In the genomic region with DNA sequence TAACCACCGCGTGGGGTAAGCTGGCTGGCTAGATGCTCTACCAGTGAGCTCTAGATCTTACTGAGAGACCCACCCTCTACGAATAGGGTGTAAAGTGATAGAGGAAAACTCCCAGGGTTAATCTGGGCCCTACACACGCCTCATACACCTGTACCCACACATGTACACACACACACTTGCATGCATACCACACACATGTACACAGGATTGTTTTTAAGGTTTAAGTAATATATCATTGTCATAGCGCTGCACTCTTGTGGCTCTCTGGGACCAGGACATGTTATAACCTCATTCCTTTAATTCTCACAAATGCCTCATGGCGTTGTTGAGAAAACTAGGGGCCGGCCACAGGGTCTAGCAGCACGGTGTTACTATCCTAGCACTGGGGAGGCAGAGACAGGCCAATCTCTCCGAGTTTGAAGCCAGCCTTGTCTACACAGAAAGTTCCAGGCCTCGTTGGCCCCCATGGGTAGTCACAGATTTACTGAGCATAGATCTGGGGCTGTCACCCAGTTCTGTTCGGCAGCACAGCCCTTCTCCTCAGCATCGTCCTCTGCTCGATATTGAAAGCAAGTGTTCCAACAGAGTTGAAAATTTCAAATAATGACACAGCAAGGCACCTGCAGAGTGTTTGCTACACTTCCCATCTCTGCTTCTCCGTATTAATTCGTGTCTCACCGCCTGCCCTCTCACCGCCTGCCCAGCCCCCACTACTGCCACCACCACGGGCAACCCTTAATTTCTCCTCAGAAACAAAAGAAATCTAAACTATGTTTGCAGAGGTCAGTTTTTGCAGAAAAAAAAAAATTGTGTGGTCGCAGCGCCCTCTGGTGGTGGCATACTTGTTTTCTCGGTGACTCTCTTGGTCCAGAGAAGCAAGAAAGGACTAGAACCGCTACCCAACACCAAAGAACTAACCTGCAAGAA, we compare ENCODE assay signal across 8 mouse cellular contexts. TPM values are rescaled to one million over a fixed set of nuclear protein-coding genes. Genes with fewer than 3 reads are reported as not detected.
A peak's percentile ranks its signal among the peaks of the same experiment; 100 is the strongest.
DNase-seq lines count a peak whose midpoint lies in the region; ATAC-seq and TF ChIP-seq lines count a peak whose summit lies in the region.

No protein-coding gene starts in this region.

- H3K4me1 ChIP-seq in CH12.LX (ENCODE audit: control insufficient read depth in 1 of 2, insufficient read depth in 2 of 2) = peaks cover 0 to 9% of the 10 kb centered on the region in 2 experiments; a peak in 2 of 4 replicates
- H3K4me1 ChIP-seq in embryonic facial prominence, embryonic 10.5 days = peaks cover 6% of the 10 kb centered on the region
- peaks cover 6% of the 10 kb centered on the region for H3K4me1 ChIP-seq in liver, embryonic 13.5 days (replicated peaks)
- H3K4me1 ChIP-seq in neural tube, embryonic 13.5 days (replicated peaks) = no peaks in the 10 kb centered on the region

- peak; percentile 80 to 98 for TF ChIP-seq CTCF in CH12.LX (conservative IDR thresholded peaks at IDR 0.05 in 1 of 2, IDR thresholded peaks at IDR 0.05 in 1 of 2; ENCODE audit: low read depth in 2 of 2, low read length in 2 of 2)

- H3K27ac ChIP-seq in CH12.LX (ENCODE audit: insufficient read depth, low read depth) = no peak overlapping the region
- H3K27ac ChIP-seq in embryonic facial prominence, embryonic 10.5 days (replicated peaks) = peak overlapping the region; percentile 70
- no peak overlapping the region for H3K27ac ChIP-seq in liver, embryonic 13.5 days
- no peak overlapping the region for H3K27ac ChIP-seq in neural tube, embryonic 13.5 days (replicated peaks)

- peak; percentile 77 for DNase-seq in CH12.LX (ENCODE audit: extremely low read depth)
- peak; percentile 58 to 65 for DNase-seq in adrenal gland, adult 18-20 months (ENCODE audit: low spot score in 2 of 2)
- DNase-seq in embryonic facial prominence, embryonic 10.5 days (ENCODE audit: low spot score) = peak; percentile 85
- DNase-seq in heart, adult 8-10 months (ENCODE audit: low spot score) = peak; percentile 68
- peak; percentile 70 for DNase-seq in kidney, adult 9 months
- DNase-seq in liver, embryonic 13.5 days = peak; percentile 29
- peak; percentile 29 to 37 for DNase-seq in thymus, postnatal 36 days

- WGBS in embryonic facial prominence, embryonic 10.5 days = 50% methylated on average over 22 of the region's 22 CpGs
- WGBS in liver, embryonic 13.5 days (ENCODE audit: insufficient replicate concordance) = 41% methylated on average over 22 of the region's 22 CpGs
- 53% methylated on average over 22 of the region's 22 CpGs for WGBS in neural tube, embryonic 13.5 days

- ATAC-seq in liver, embryonic 13.5 days (ENCODE audit: low read depth) = no peak
- peak; percentile 63 for ATAC-seq in neural tube, embryonic 13.5 days (ENCODE audit: low read depth)

- H3K9me3 ChIP-seq in CH12.LX (replicated peaks; ENCODE audit: low read length) = no peaks in the 10 kb centered on the region
- H3K9me3 ChIP-seq in embryonic facial prominence, embryonic 10.5 days = no peaks in the 10 kb centered on the region
- H3K9me3 ChIP-seq in liver, embryonic 13.5 days (replicated peaks) = no peaks in the 10 kb centered on the region
- H3K9me3 ChIP-seq in neural tube, embryonic 13.5 days = no peaks in the 10 kb centered on the region

- in situ Hi-C loops in CH12.LX (cut with MboI; ENCODE audit: low pct_ligation_motif_present, low pct_unique_long_range_greater_than_20kb, low sequenced_read_pairs) = loop anchor here (10.0 to 25.0 kb wide), 2 partner anchors 280 to 493 kb away; no protein-coding TSS in a partner anchor

- H3K4me3 ChIP-seq in CH12.LX (replicated peaks in 1 of 3; ENCODE audit: low read depth in 2 of 3, low read length in 2 of 3, poor library complexity in 1 of 3) = no peak overlapping the region
- H3K4me3 ChIP-seq in embryonic facial prominence, embryonic 10.5 days = peak overlapping the region; percentile 28; the same call in 1 of the 2 replicates
- H3K4me3 ChIP-seq in liver, embryonic 13.5 days (replicated peaks) = no peak overlapping the region
- no peak overlapping the region for H3K4me3 ChIP-seq in neural tube, embryonic 13.5 days

- H3K79me2 ChIP-seq in CH12.LX (replicated peaks; ENCODE audit: control insufficient read depth, extremely low read depth, insufficient read depth, poor library complexity, severe bottlenecking) = no peaks in the 10 kb centered on the region

- no peak overlapping the region for H3K9ac ChIP-seq in CH12.LX (ENCODE audit: insufficient read depth, low read depth)
- H3K9ac ChIP-seq in liver, embryonic 13.5 days = no peak overlapping the region
- H3K9ac ChIP-seq in neural tube, embryonic 13.5 days = 0 out of 2 replicates have a peak overlapping the region, but pooled peaks have one; percentile 22

- dilution Hi-C loops in CH12.LX (cut with MboI; ENCODE audit: extremely low pct_ligation_motif_present, extremely low pct_unique_long_range_greater_than_20kb, low sequenced_read_pairs) = no loop called here

- no peaks in the 10 kb centered on the region for H3K36me3 ChIP-seq in CH12.LX (replicated peaks in 1 of 2; ENCODE audit: control insufficient read depth in 1 of 2, insufficient read depth in 1 of 2, low read length in 1 of 2)
- no peaks in the 10 kb centered on the region for H3K36me3 ChIP-seq in embryonic facial prominence, embryonic 10.5 days (replicated peaks)
- no peaks in the 10 kb centered on the region for H3K36me3 ChIP-seq in liver, embryonic 13.5 days
- no peaks in the 10 kb centered on the region for H3K36me3 ChIP-seq in neural tube, embryonic 13.5 days

- TF ChIP-seq RAD21 in CH12.LX (IDR thresholded peaks at IDR 0.05; ENCODE audit: low read depth, low read length) = peak; percentile 100

- TF ChIP-seq EP300 in CH12.LX (IDR thresholded peaks at IDR 0.05; ENCODE audit: low read length) = no peak

- no peak for TF ChIP-seq POLR2A in CH12.LX (IDR thresholded peaks at IDR 0.05; ENCODE audit: low read depth, low read length)

- no peaks in the 10 kb centered on the region for H3K27me3 ChIP-seq in CH12.LX (replicated peaks)
- H3K27me3 ChIP-seq in embryonic facial prominence, embryonic 10.5 days (replicated peaks; ENCODE audit: low read depth, poor library complexity, severe bottlenecking) = no peaks in the 10 kb centered on the region
- H3K27me3 ChIP-seq in liver, embryonic 13.5 days = no peaks in the 10 kb centered on the region
- H3K27me3 ChIP-seq in neural tube, embryonic 13.5 days = no peaks in the 10 kb centered on the region

- peak overlapping the region; percentile 58; the same call in 1 of the 2 replicates for H3K4me2 ChIP-seq in CH12.LX (ENCODE audit: insufficient read depth, low read depth, poor library complexity, severe bottlenecking)
- H3K4me2 ChIP-seq in liver, embryonic 13.5 days = no peak overlapping the region
- peak overlapping the region; percentile 39 for H3K4me2 ChIP-seq in neural tube, embryonic 13.5 days

TF ChIP-seq in CH12.LX, 34 proteins besides CTCF, POLR2A, EP300 and RAD21:
- TF ChIP-seq TCF12 (IDR thresholded peaks at IDR 0.05; ENCODE audit: low read depth, low read length) (0 out of 2 replicates have a peak, but pooled peaks have one; percentile 38), ELF1 (IDR thresholded peaks at IDR 0.05; ENCODE audit: low read depth, low read length) (no peak), NRF1 (IDR thresholded peaks at IDR 0.05; ENCODE audit: low read depth, low read length) (no peak), ZC3H11A (IDR thresholded peaks at IDR 0.05; ENCODE audit: low read depth, low read length) (peak; percentile 83), MXI1 (IDR thresholded peaks at IDR 0.05; ENCODE audit: low read depth, low read length) (no peak), ZNF384 (IDR thresholded peaks at IDR 0.05; ENCODE audit: low read depth, low read length) (peak; percentile 93), NELFE (IDR thresholded peaks at IDR 0.05; ENCODE audit: low read depth, low read length) (peak; percentile 43; the same call in 1 of the 2 replicates), MYC (IDR thresholded peaks at IDR 0.05; ENCODE audit: low read depth, low read length) (no peak), KAT2A (IDR thresholded peaks at IDR 0.05; ENCODE audit: insufficient replicate concordance, low read length) (no peak), SMC3 (IDR thresholded peaks at IDR 0.05; ENCODE audit: low read depth, low read length) (peak; percentile 97), USF1 (IDR thresholded peaks at IDR 0.05; ENCODE audit: low read depth, low read length) (no peak), IRF4 (IDR thresholded peaks at IDR 0.05; ENCODE audit: low read depth, low read length) (peak; percentile 59; the same call in 1 of the 2 replicates)

RNA-seq across cellular contexts. Expression of gene Bcl10, which starts 17.5 kb away (rescaled TPM):
- total RNA-seq in CH12.LX (2012; rRNA removed) = 68.8 and 73.6 TPM in 2 replicates
- total RNA-seq in CH12.LX (2014; rRNA removed) = 166 and 177 TPM in 2 replicates
- 79.0 and 103 TPM in 2 replicates for polyA plus RNA-seq in CH12.LX (2012; ENCODE audit: insufficient read length, low read depth)
- total RNA-seq in adrenal gland, adult 18-20 months (2021) = 10 to 100 TPM; 22.3 to 24.9 TPM
- 41.4 and 44.1 TPM in 2 replicates for polyA plus RNA-seq in embryonic facial prominence, embryonic 10.5 days (2016; fragmentation: Nextera tagmentation; extraction: Ambion mirVana)
- 10 to 100 TPM; 14.9 to 17.6 (median 16.5) TPM for total RNA-seq in heart, adult 8-10 months (2022)
- 21.4 and 24.8 TPM in 2 replicates for polyA plus RNA-seq in liver, embryonic 13.5 days (2015; fragmentation: Nextera tagmentation; extraction: Ambion mirVana)
- 40.7 and 48.9 TPM in 2 replicates for polyA plus RNA-seq in neural tube, embryonic 13.5 days (2015; fragmentation: Nextera tagmentation; extraction: Ambion mirVana)

RNA-seq across cellular contexts. Expression of gene 2410004B18Rik, which starts 32.7 kb away (rescaled TPM):
- total RNA-seq in CH12.LX (2012; rRNA removed) = 51.9 and 77.1 TPM in 2 replicates
- total RNA-seq in CH12.LX (2014; rRNA removed) = 123 and 155 TPM in 2 replicates
- polyA plus RNA-seq in CH12.LX (2012; ENCODE audit: insufficient read length, low read depth) = 130 and 138 TPM in 2 replicates
- 10 to 100 TPM; 21.2 to 23.1 TPM for total RNA-seq in adrenal gland, adult 18-20 months (2021)
- polyA plus RNA-seq in embryonic facial prominence, embryonic 10.5 days (2016; fragmentation: Nextera tagmentation; extraction: Ambion mirVana) = 51.1 and 53.1 TPM in 2 replicates
- total RNA-seq in heart, adult 8-10 months (2022) = 10 to 100 TPM; 13.2 to 21.6 (median 18.0) TPM
- 20.6 and 25.4 TPM in 2 replicates for polyA plus RNA-seq in liver, embryonic 13.5 days (2015; fragmentation: Nextera tagmentation; extraction: Ambion mirVana)
- 69.0 and 80.3 TPM in 2 replicates for polyA plus RNA-seq in neural tube, embryonic 13.5 days (2015; fragmentation: Nextera tagmentation; extraction: Ambion mirVana)

Comparison
In these comparisons a context has a peak if more than half of its experiments do, and no peak if none do; other contexts are left out.
1. DNase-seq: peak in every context shown above with its lines; median percentile 85 in embryonic facial prominence, embryonic 10.5 days; 77 in CH12.LX; 70 in kidney, adult 9 months; 68 in heart, adult 8-10 months; 62 in adrenal gland, adult 18-20 months; 33 in thymus, postnatal 36 days; 29 in liver, embryonic 13.5 days.